Mouse (Mus musculus) midbrain, embryonic 13.5 days (tissue): Measurements from ENCODE around the gene Taf12. TPM values are rescaled to one million over a fixed set of nuclear protein-coding genes. Genes with fewer than 3 reads are reported as not detected.
"Not testable (repeated sequence)": the region's sequence is repeated elsewhere in the genome, so short reads cannot be mapped to it uniquely, and the experiment has no call there.

Source experiments
- ATAC-seq: fragments of 200-750 bp; cut with Nextera tagmentation; 2 replicates; pipeline ENCODE4 v1.8.0; 2017; ENCODE audit warnings: mild to moderate bottlenecking, moderate TSS enrichment, moderate library complexity
- H3K27ac ChIP-seq: fragments of 300-500 bp; sonication (generic); 2 replicates; pipeline ENCODE4 v1.5.1; 2015; ENCODE audit warnings: inconsistent platforms, mild to moderate bottlenecking, moderate library complexity
- H3K27me3 ChIP-seq: fragments of 300-500 bp; sonication (generic); 2 replicates; pipeline ENCODE4 v1.6.1; 2015; ENCODE audit warnings: mild to moderate bottlenecking, inconsistent platforms
- H3K36me3 ChIP-seq: fragments of 300-500 bp; sonication (generic); 2 replicates; pipeline ENCODE4 v1.6.1; 2015; ENCODE audit warnings: mild to moderate bottlenecking, inconsistent platforms
- H3K4me1 ChIP-seq: fragments of 300-500 bp; sonication (generic); replicated peaks from 2 replicates; pipeline ENCODE4 v1.6.1; 2015; ENCODE audit warnings: inconsistent platforms
- H3K4me2 ChIP-seq: fragments of 300-500 bp; sonication (generic); replicated peaks from 2 replicates; pipeline ENCODE4 v1.6.1; 2015; ENCODE audit warnings: moderate library complexity, mild to moderate bottlenecking, inconsistent platforms
- H3K4me3 ChIP-seq: fragments of 300-500 bp; sonication (generic); replicated peaks from 2 replicates; pipeline ENCODE4 v1.5.1; 2015; ENCODE audit warnings: mild to moderate bottlenecking, inconsistent platforms
- H3K9ac ChIP-seq: fragments of 300-500 bp; sonication (generic); replicated peaks from 2 replicates; pipeline ENCODE4 v1.6.1; 2015; ENCODE audit warnings: mild to moderate bottlenecking, inconsistent platforms
- H3K9me3 ChIP-seq: fragments of 300-500 bp; sonication (generic); 2 replicates; pipeline ENCODE4 v1.6.1; 2016; ENCODE audit warnings: mild to moderate bottlenecking, inconsistent platforms
- WGBS: fragments of 180-500 bp; shearing (Covaris S2); methylation state at CpG from one replicate; pipeline ENCODE4 v1.1.7; 2015; 5-methylcytosine and 5-hydroxymethylcytosine counted together
- polyA plus RNA-seq: library from polyadenylated mRNA; unstranded; fragments of >200 nt; fragmentation: Nextera tagmentation; extraction: Ambion mirVana; gene quantifications from 2 replicates; pipeline ENCODE4 v1.2.1, GENCODE M21; 2015

Taf12 gene
- polyA plus RNA-seq, 1 experiment from 2014 or later: 53.6 TPM

DNA sequence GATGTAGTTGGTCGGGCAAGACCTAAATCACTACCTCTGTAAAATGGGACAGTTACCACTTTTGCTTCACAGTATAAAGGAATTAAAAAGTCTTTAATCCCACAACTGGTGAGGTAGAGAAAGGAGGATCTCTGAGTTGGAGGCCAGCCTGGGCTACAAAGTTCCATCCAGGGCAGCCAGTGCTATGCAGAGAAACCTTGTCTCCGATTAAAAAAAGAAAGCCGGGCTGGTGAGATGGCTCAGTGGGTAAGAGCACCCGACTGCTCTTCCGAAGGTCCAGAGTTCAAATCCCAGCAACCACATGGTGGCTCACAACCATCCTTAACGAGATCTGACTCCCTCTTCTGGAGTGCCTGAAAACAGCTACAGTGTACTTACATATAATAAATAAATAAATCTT is 29.3 kb downstream of the Taf12 start:
- not testable (repeated sequence) for H3K4me1 ChIP-seq, H3K27ac ChIP-seq, H3K36me3 ChIP-seq, H3K27me3 ChIP-seq, ATAC-seq, H3K9me3 ChIP-seq
- H3K4me3 ChIP-seq: peak overlapping the region; percentile 41
- peak overlapping the region; percentile 60; the same call in 1 of the 2 replicates for H3K9ac ChIP-seq
- peak overlapping the region; percentile 60 for H3K4me2 ChIP-seq
- 53% methylated on average over 6 of the region's 6 CpGs for WGBS

DNA sequence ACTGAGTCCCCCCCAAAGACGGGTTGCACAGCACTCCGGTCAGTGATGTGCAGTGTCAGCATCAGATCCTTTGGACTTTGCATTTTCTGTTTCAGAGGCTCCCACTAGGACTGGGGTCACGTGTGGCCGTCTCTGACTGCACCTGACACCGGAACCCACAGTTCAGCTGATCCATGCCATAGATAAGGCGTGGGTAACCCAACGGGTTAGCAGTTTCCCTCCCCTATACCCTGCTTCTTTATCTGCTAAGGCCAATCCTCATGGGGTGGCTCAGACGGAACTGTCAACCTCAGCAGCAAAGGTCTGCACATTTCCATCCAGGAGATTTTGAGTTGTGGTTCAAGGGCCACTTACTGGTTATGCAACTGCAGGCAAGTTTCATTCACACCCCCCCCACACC is 31.1 kb downstream of the Taf12 start:
- Histone ChIP-seq H3K36me3 (peaks cover 6% of the 10 kb centered on the region), H3K27me3 (no peaks in the 10 kb centered on the region), H3K4me2 (no peak overlapping the region), H3K27ac (no peak overlapping the region), H3K4me1 (peaks cover 16% of the 10 kb centered on the region), H3K9ac (no peak overlapping the region), H3K4me3 (no peak overlapping the region), H3K9me3 (no peaks in the 10 kb centered on the region)
- 89% methylated on average over 8 of the region's 8 CpGs for WGBS
- no peak for ATAC-seq

DNA sequence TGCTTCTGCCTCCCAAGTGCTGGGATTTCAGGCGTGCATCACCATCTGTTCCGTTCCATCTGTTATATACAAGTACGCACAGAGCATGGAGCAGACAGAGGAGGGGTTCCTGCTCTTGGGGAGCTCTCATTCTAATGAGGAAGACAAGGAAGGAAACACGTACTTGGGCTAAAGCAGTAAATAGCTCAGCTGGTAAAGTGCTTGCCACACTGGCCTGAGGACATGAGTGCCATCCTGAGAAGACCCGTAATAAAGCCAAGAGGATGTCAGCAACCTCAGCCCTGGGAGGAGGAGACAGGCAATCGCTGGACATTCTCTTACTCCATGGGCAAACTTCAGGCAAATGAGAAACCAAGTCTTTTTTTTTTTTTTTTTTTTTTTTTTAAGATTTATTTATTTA is 31.8 kb downstream of the Taf12 start:
- Histone ChIP-seq H3K9me3 (no peaks in the 10 kb centered on the region), H3K4me3 (no peak overlapping the region), H3K27me3 (no peaks in the 10 kb centered on the region), H3K27ac (no peak overlapping the region), H3K4me2 (no peak overlapping the region), H3K9ac (no peak overlapping the region), H3K36me3 (peaks cover 14% of the 10 kb centered on the region), H3K4me1 (peaks cover 21% of the 10 kb centered on the region)
- WGBS: 78% methylated on average over 6 of the region's 6 CpGs
- no peak for ATAC-seq

DNA sequence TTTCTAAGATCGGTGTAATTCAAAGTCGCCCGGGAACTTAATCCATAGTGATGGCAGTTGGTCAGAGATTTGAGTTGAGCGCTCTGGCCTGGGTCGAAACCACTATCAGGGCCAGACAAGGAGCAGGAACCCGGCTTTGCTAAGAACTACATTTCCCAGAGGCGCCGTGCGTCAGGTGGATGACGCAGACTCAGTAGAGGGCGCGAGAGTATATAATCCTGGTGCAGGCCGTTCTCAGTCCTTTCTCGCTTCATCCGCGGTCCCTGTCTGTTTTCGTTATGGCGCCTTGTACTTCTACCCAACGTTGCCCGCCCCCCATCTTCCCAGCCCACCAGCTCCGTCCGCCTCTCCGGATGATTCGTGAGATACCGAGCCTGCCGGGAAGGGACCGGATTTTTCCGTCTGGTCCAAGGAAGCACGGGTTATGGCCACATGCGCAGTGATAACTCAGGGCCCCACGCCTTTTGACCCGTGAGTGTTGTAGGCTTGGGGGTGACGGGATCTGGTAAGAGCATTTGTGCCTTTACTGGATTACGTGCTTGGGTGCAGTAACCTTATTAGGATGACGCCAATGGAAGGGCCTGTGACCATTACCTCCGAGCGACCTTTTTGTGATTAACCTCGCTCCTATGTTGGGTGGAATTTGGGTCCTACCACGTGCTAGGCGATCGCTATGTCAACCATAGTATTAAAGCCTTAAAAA is 34.4 kb downstream of the Taf12 start:
- Histone ChIP-seq H3K27me3 (no peaks in the 10 kb centered on the region), H3K4me3 (peak overlapping the region; percentile 65), H3K4me1 (peaks cover 15% of the 10 kb centered on the region), H3K36me3 (peaks cover 40% of the 10 kb centered on the region), H3K9me3 (no peaks in the 10 kb centered on the region), H3K27ac (peak overlapping the region; percentile 90), H3K9ac (peak overlapping the region; percentile 91), H3K4me2 (peak overlapping the region; percentile 80)
- ATAC-seq: peak; percentile 93
- WGBS: 1% methylated on average over 41 of the region's 41 CpGs

DNA sequence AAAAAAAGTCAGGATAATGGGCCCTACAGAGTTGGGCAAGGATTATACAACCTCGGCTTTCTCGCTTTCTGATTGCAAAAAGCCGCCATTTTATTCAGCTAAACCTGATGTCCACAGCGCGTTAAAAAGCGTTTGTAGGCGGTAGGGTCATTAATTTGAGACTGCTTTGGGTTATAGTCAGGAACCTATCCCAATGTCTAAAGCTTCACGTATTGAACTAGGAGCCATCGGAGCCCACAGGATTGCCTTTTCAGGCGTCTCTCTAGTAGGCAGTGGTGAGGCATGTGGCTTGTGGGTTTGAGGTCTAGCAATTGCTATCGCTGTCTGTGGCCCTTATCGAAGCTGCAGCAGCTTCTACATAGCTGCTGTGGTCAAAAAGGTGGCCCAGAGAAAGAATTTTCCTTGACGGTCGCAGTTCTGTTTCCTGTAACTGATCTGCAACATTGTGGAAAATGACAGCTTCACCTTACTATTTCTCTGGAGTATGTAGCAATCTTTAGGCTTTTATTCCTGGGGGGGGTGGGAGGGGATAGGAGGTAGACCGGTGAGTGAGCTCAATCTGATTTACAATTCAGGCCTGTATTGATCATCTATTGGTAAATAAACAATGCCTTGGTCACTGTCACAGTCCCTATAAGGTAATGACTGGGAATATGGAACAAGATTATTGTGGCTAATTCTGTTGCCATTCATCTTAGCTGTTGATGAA is 35.1 kb downstream of the Taf12 start:
- Histone ChIP-seq H3K27me3 (no peaks in the 10 kb centered on the region), H3K4me3 (peak overlapping the region; percentile 65), H3K9ac (peak overlapping the region; percentile 91), H3K27ac (peak overlapping the region; percentile 90), H3K4me2 (peak overlapping the region; percentile 80), H3K36me3 (peaks cover 47% of the 10 kb centered on the region), H3K9me3 (no peaks in the 10 kb centered on the region), H3K4me1 (peaks cover 15% of the 10 kb centered on the region)
- ATAC-seq: no peak
- WGBS: under 1% methylated on average over 15 of the region's 15 CpGs

DNA sequence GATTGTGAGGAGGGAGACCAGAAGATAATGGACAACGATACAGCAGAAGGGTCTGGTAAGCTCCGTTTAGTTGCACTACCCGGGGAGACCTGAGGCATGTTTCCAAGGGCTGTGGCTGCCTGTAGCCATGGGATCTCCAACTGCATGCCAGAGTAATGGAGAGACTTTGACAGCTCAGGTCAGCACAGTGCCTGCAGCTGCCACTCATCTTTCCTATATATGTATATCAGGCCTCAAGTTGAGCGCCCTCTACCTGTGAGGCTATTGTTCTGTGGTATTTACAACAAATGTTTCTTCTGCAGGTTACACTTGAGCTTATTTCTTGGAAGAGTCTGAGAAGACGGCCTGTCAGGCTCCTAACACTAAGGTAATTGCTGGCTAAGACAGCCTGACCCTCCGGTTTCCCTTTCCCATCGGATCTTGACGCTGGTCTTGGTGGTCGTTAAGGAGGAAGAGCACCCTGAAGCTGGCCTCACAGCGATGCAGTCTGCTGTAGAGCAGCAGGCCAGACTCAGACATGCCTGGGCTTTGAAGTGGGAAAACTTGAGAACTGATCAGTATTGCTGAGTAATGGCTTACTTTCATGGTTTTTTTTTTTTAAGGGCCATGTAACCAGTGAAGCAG is 35.8 kb downstream of the Taf12 start:
- no peaks in the 10 kb centered on the region for H3K27me3 ChIP-seq
- no peaks in the 10 kb centered on the region for H3K9me3 ChIP-seq
- H3K4me1 ChIP-seq: peaks cover 15% of the 10 kb centered on the region
- 30% methylated on average over 10 of the region's 10 CpGs for WGBS
- peak overlapping the region; percentile 91 for H3K9ac ChIP-seq
- H3K4me3 ChIP-seq: peak overlapping the region; percentile 65
- H3K36me3 ChIP-seq: peaks cover 53% of the 10 kb centered on the region
- H3K27ac ChIP-seq: peak overlapping the region; percentile 90
- H3K4me2 ChIP-seq: peak overlapping the region; percentile 80
- ATAC-seq: peak; percentile 24; the same call in 1 of the 2 replicates

DNA sequence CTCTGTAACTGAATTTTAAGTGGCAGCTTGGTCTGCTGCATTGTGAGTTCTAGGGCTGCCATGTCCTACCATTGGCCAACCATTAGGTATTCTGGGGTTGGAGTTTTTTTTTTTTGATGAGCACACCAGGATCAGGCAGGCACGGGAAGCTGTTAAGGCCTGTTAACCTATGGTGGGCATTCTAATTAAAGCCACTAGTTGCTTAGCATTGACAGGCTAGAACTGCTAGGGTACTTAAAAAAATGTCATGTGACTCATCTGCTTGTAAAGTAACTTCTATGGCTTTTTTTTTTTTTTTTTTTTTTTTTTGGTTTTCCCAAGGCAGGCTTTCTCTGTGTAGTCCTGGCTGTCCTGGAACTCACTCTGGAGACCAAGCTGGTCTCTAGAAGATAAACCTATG is 37.0 kb downstream of the Taf12 start:
- no peak overlapping the region for H3K9ac ChIP-seq
- H3K4me2 ChIP-seq: no peak overlapping the region
- no peaks in the 10 kb centered on the region for H3K27me3 ChIP-seq
- peaks cover 15% of the 10 kb centered on the region for H3K4me1 ChIP-seq
- ATAC-seq: no peak
- no peak overlapping the region for H3K4me3 ChIP-seq
- H3K27ac ChIP-seq: no peak overlapping the region
- H3K9me3 ChIP-seq: no peaks in the 10 kb centered on the region
- WGBS: 39% methylated on average over 1 of the region's 1 CpGs
- peaks cover 62% of the 10 kb centered on the region for H3K36me3 ChIP-seq

DNA sequence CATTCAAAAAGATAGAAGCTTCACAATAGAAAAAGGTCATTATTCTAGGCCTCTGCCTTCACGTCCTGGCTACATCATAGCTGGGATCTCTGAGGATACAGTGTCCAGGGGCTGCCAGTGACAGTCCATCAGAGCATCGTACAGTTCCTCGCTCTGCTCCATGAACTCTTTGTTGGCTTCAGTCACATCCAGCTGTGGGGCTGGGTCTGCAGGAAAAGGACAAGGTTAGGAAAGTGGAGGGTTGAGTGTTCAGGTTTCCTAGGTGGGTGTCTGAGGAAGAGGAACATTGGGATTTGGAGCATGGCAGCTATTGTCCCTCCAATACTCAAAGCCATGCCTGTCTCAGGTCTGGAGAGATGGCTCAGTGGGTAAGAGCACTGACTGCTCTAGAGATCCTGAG is 37.6 kb downstream of the Taf12 start:
- WGBS: 58% methylated on average over 3 of the region's 3 CpGs
- H3K36me3 ChIP-seq: peaks cover 68% of the 10 kb centered on the region
- ATAC-seq: no peak
- no peaks in the 10 kb centered on the region for H3K9me3 ChIP-seq
- no peak overlapping the region for H3K9ac ChIP-seq
- H3K27me3 ChIP-seq: no peaks in the 10 kb centered on the region
- no peak overlapping the region for H3K27ac ChIP-seq
- no peak overlapping the region for H3K4me3 ChIP-seq
- H3K4me2 ChIP-seq: no peak overlapping the region
- peaks cover 15% of the 10 kb centered on the region for H3K4me1 ChIP-seq

DNA sequence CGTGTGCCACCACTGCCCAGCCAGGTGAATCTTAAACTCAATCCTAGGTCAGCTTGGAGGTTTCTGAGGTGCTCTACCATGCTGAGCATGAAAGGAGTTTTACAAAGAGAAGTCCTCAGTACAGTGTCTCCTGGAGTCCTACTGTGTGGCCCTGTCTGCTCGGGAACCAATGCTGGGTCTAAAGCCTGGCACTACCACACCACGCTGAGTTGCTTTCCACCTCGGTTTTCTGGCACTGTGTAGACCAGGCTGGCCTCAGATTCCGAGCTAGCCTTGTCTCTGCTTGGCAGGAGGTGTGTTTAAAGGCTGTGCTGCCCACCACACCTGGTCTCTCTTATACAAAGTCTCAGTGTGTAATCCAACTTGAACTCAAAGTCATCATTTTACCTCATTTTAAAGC is 38.5 kb downstream of the Taf12 start:
- Histone ChIP-seq H3K9me3 (no peaks in the 10 kb centered on the region), H3K27ac (no peak overlapping the region), H3K9ac (no peak overlapping the region), H3K4me3 (no peak overlapping the region), H3K4me2 (no peak overlapping the region), H3K36me3 (peaks cover 75% of the 10 kb centered on the region), H3K4me1 (peaks cover 15% of the 10 kb centered on the region), H3K27me3 (no peaks in the 10 kb centered on the region)
- ATAC-seq: no peak
- WGBS: 86% methylated on average over 5 of the region's 5 CpGs

DNA sequence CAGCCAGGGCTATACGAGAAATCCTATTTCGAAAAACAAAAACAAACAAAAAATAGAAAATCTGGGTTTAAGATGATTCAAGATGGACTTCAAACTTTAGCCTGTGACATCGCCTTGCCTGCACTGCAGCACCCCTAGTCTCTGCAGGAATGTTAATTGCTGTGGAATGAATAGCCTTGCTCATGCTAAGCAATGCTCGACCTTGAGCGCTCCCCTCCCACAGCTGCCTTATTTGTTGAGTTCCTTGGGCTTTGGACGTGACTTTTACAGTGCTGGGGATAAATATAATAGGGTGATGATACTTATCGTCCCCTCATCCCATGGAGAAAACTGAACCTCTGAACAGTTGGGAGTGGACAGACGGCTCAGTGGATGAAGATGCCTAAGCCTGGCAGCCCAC is 41.5 kb downstream of the Taf12 start:
- 91% methylated on average over 8 of the region's 8 CpGs for WGBS
- H3K9ac ChIP-seq: no peak overlapping the region

DNA sequence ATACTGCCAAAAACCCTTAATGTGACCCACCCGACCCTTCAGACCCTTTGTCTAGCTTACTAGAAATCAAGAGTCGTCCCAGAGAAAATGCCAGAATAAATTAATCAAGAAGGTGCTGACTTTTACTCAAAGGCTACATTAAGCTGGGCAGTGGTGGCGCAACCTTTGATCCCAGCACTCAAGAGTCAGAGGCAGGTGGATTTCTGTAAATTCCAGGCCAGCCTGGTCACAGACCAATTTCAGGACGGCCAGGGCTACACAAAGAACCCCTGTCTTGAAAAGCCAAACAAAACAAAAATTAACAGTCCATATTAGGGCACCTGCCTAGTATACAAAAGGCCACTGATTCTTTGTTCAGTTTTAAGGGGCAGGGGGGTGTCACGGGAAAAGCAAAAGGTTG is 52.3 kb downstream of the Taf12 start:
- no peak overlapping the region for H3K4me3 ChIP-seq
- no peak for ATAC-seq
- peaks cover 44% of the 10 kb centered on the region for H3K36me3 ChIP-seq
- H3K4me1 ChIP-seq: peaks cover 17% of the 10 kb centered on the region
- WGBS: 82% methylated on average over 5 of the region's 5 CpGs
- H3K27ac ChIP-seq: no peak overlapping the region
- no peaks in the 10 kb centered on the region for H3K9me3 ChIP-seq
- H3K27me3 ChIP-seq: no peaks in the 10 kb centered on the region
- H3K4me2 ChIP-seq: no peak overlapping the region
- H3K9ac ChIP-seq: no peak overlapping the region

More for the DNA sequence above, 41.5 kb downstream of the Taf12 start:
- Histone ChIP-seq H3K9me3 (no peaks in the 10 kb centered on the region), H3K4me1 (peaks cover under 1% of the 10 kb centered on the region; the same call in 1 of the 2 replicates), H3K4me2 (no peak overlapping the region), H3K27me3 (no peaks in the 10 kb centered on the region), H3K4me3 (no peak overlapping the region), H3K36me3 (peaks cover 92% of the 10 kb centered on the region), H3K27ac (no peak overlapping the region)
- ATAC-seq: no peak

DNA sequence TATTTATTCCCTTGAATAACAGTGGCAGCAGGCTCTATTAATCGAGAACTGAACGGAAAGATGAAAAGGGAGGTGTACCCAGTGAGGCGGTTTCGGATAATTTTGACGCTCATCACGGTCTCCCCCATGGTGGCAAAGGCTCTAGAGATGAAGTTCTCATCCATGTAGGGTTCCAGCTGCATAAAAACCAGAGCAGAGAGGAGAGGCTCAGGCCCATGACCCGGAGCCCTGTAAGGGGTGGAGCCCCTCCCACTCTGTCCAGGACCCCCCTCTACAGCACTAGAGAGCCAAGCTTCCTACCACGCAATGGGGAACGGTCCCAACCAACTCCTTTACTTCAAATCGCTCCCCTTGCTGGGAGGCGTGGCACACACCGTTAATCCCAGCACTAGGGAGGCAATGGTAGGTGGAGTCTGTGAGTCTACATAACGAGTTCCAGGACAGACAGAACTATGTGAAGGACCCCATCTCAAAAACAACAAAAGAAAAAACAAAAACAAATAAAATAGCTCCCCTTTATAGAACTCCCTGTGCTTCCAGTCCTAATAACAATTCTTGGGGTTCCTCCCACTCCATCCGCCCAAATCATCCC is 54.3 kb downstream of the Taf12 start:
- peak overlapping the region; percentile 66 for H3K4me3 ChIP-seq
- peaks cover 17% of the 10 kb centered on the region for H3K4me1 ChIP-seq
- H3K9ac ChIP-seq: peak overlapping the region; percentile 84
- ATAC-seq: no peak
- peaks cover 42% of the 10 kb centered on the region for H3K36me3 ChIP-seq
- WGBS: 48% methylated on average over 14 of the region's 14 CpGs
- H3K27ac ChIP-seq: peak overlapping the region; percentile 74
- peak overlapping the region; percentile 69 for H3K4me2 ChIP-seq
- H3K9me3 ChIP-seq: no peaks in the 10 kb centered on the region
- H3K27me3 ChIP-seq: no peaks in the 10 kb centered on the region
